Mouse (Mus musculus): ENCODE measurements around the gene Ctsf. TPM values are rescaled to one million over a fixed set of nuclear protein-coding genes. Genes with fewer than 3 reads are reported as not detected.
"Not testable (repeated sequence)": the region's sequence is repeated elsewhere in the genome, so short reads cannot be mapped to it uniquely, and the experiment has no call there.

Ctsf gene
- polyA plus RNA-seq, 1 experiment from 2014 or later: 90.1 TPM

GRCm38 (mm10) chr19:4874613-4875012 lies 19.7 kb downstream of the Ctsf start:
- not testable (repeated sequence) for H3K9me3 ChIP-seq (ENCODE audit: control insufficient read depth, low read length); ATAC-seq; H3K4me3 ChIP-seq (ENCODE audit: low read length); H3K27ac ChIP-seq (ENCODE audit: low read depth, low read length); H3K4me2 ChIP-seq (ENCODE audit: low read length); H3K36me3 ChIP-seq (ENCODE audit: control insufficient read depth, insufficient read depth, low read length); H3K27me3 ChIP-seq (replicated peaks; ENCODE audit: control insufficient read depth, insufficient read depth, low read length); H3K9ac ChIP-seq (ENCODE audit: low read depth, low read length)
- peaks cover 13% of the 10 kb centered on the region for H3K4me1 ChIP-seq (ENCODE audit: control insufficient read depth, insufficient read depth, low read depth, low read length)
- WGBS: 89% methylated on average over 1 of the region's 1 CpGs

GRCm38 (mm10) chr19:4876241-4876640 lies 21.3 kb downstream of the Ctsf start:
- 67% methylated on average over 3 of the region's 4 CpGs for WGBS
- no peak overlapping the region for H3K9ac ChIP-seq (ENCODE audit: low read depth, low read length)
- H3K27me3 ChIP-seq (replicated peaks; ENCODE audit: control insufficient read depth, insufficient read depth, low read length): no peaks in the 10 kb centered on the region; the same call in 1 of the 2 replicates
- H3K4me2 ChIP-seq (ENCODE audit: low read length): no peak overlapping the region
- H3K27ac ChIP-seq (ENCODE audit: low read depth, low read length): no peak overlapping the region
- no peak for ATAC-seq
- H3K9me3 ChIP-seq (ENCODE audit: control insufficient read depth, low read length): no peaks in the 10 kb centered on the region
- H3K36me3 ChIP-seq (ENCODE audit: control insufficient read depth, insufficient read depth, low read length): no peaks in the 10 kb centered on the region
- no peak overlapping the region for H3K4me3 ChIP-seq (ENCODE audit: low read length)
- H3K4me1 ChIP-seq (ENCODE audit: control insufficient read depth, insufficient read depth, low read depth, low read length): peaks cover 15% of the 10 kb centered on the region

- H3K27ac ChIP-seq (ENCODE audit: low read depth, low read length): no peak overlapping the region
- no peak overlapping the region for H3K4me2 ChIP-seq (ENCODE audit: low read length)
- H3K9ac ChIP-seq (ENCODE audit: low read depth, low read length): no peak overlapping the region
- H3K36me3 ChIP-seq (ENCODE audit: control insufficient read depth, insufficient read depth, low read length): no peaks in the 10 kb centered on the region
- no peaks in the 10 kb centered on the region; the same call in 1 of the 2 replicates for H3K27me3 ChIP-seq (replicated peaks; ENCODE audit: control insufficient read depth, insufficient read depth, low read length)
- WGBS: 61% methylated on average over 3 of the region's 3 CpGs
- H3K4me1 ChIP-seq (ENCODE audit: control insufficient read depth, insufficient read depth, low read depth, low read length): peaks cover 15% of the 10 kb centered on the region
- ATAC-seq: no peak
- no peak overlapping the region for H3K4me3 ChIP-seq (ENCODE audit: low read length)
- no peaks in the 10 kb centered on the region for H3K9me3 ChIP-seq (ENCODE audit: control insufficient read depth, low read length)
Observed at GRCm38 (mm10) chr19:4876755-4877154, 21.8 kb downstream of the Ctsf start.

DNA sequence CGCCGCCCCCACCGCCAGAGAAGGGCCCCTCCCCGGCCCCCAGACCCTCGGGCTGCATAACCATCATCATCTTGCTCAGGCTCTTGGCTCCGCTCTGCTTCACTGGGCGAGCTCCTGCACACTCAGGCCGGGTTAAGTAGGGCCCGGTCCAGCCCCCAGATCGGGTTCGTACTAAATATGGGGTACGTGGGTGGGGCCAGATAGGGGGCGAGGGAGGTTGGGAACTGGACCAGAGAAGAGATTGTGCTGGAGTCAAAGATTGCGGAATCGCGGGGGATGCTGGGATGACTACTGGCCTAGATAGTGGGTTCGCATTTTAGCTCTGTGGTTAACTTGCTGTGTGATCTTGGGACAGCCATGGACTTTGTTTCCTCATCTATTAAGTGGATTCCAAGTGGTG lies 22.9 kb downstream of the Ctsf start, which contains the start of gene Actn3:
TSS of gene Actn3 (minus strand) at position 125 of the 400 bp plus-strand sequence.
- H3K9ac ChIP-seq (ENCODE audit: low read depth, low read length): peak within 1 kb of the TSS; percentile 95
- H3K4me2 ChIP-seq (ENCODE audit: low read length): peak within 1 kb of the TSS; percentile 88
- H3K9me3 ChIP-seq (ENCODE audit: control insufficient read depth, low read length): no peaks in the 10 kb centered on the region
- peaks cover 15% of the 10 kb centered on the region for H3K4me1 ChIP-seq (ENCODE audit: control insufficient read depth, insufficient read depth, low read depth, low read length)
- no peak for ATAC-seq
- H3K4me3 ChIP-seq (ENCODE audit: low read length): peak within 1 kb of the TSS; percentile 96
- no peaks in the 10 kb centered on the region for H3K36me3 ChIP-seq (ENCODE audit: control insufficient read depth, insufficient read depth, low read length)
- peak within 1 kb of the TSS; percentile 77 for H3K27ac ChIP-seq (ENCODE audit: low read depth, low read length)
- H3K27me3 ChIP-seq (replicated peaks; ENCODE audit: control insufficient read depth, insufficient read depth, low read length): no peaks in the 10 kb centered on the region; the same call in 1 of the 2 replicates
- WGBS: 5% methylated on average over 17 of the region's 17 CpGs

GRCm38 (mm10) chr19:4878405-4879323 lies 23.7 kb downstream of the Ctsf start, which contains the start of gene Zdhhc24:
Gene Zdhhc24 (plus strand): TSS chr19:4878668.
- H3K27me3 ChIP-seq (replicated peaks; ENCODE audit: control insufficient read depth, insufficient read depth, low read length): no peaks in the 10 kb centered on the region; the same call in 1 of the 2 replicates
- WGBS: 1% methylated on average over 47 of the region's 52 CpGs
- H3K9me3 ChIP-seq (ENCODE audit: control insufficient read depth, low read length): no peaks in the 10 kb centered on the region
- peaks cover 15% of the 10 kb centered on the region for H3K4me1 ChIP-seq (ENCODE audit: control insufficient read depth, insufficient read depth, low read depth, low read length)
- H3K4me3 ChIP-seq (ENCODE audit: low read length): peak within 1 kb of the TSS; percentile 96
- H3K4me2 ChIP-seq (ENCODE audit: low read length): peak within 1 kb of the TSS; percentile 88
- H3K9ac ChIP-seq (ENCODE audit: low read depth, low read length): peak within 1 kb of the TSS; percentile 95
- ATAC-seq: peak; percentile 98
- H3K27ac ChIP-seq (ENCODE audit: low read depth, low read length): peak within 1 kb of the TSS; percentile 77
- H3K36me3 ChIP-seq (ENCODE audit: control insufficient read depth, insufficient read depth, low read length): no peaks in the 10 kb centered on the region

DNA sequence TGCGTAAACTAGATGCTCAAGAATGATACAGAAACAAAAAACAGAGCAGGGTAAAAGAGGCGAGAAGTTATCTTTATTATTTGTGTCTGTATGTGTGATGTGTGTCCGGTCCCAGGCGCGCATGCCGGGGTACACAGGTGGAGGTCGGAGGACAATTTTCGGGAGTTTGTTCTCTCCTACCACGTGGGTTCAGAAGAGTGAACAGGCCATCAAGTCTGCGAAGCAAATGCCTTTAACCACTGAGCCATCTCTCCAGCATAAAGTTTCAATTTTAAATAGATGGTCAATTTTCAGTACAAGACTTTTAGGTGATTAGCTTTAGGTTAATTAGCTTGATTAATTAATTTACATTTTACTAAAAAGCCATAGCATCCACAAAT lies 24.4 kb downstream of the Ctsf start:
- Histone ChIP-seq H3K36me3 (ENCODE audit: control insufficient read depth, insufficient read depth, low read length) (no peaks in the 10 kb centered on the region), H3K4me1 (ENCODE audit: control insufficient read depth, insufficient read depth, low read depth, low read length) (peaks cover 15% of the 10 kb centered on the region), H3K4me3 (ENCODE audit: low read length) (peak overlapping the region; percentile 96), H3K4me2 (ENCODE audit: low read length) (peak overlapping the region; percentile 88), H3K27me3 (replicated peaks; ENCODE audit: control insufficient read depth, insufficient read depth, low read length) (no peaks in the 10 kb centered on the region; the same call in 1 of the 2 replicates), H3K9me3 (ENCODE audit: control insufficient read depth, low read length) (no peaks in the 10 kb centered on the region), H3K27ac (ENCODE audit: low read depth, low read length) (no peak overlapping the region), H3K9ac (ENCODE audit: low read depth, low read length) (peak overlapping the region; percentile 95)
- 65% methylated on average over 10 of the region's 10 CpGs for WGBS
- ATAC-seq: no peak

- no peak overlapping the region for H3K9ac ChIP-seq (ENCODE audit: low read depth, low read length)
- H3K27me3 ChIP-seq (replicated peaks; ENCODE audit: control insufficient read depth, insufficient read depth, low read length): no peaks in the 10 kb centered on the region
- H3K4me2 ChIP-seq (ENCODE audit: low read length): no peak overlapping the region
- H3K4me1 ChIP-seq (ENCODE audit: control insufficient read depth, insufficient read depth, low read depth, low read length): peaks cover 7% of the 10 kb centered on the region
- no peak overlapping the region for H3K4me3 ChIP-seq (ENCODE audit: low read length)
- no peak for ATAC-seq
- WGBS: 81% methylated on average over 4 of the region's 4 CpGs
- H3K9me3 ChIP-seq (ENCODE audit: control insufficient read depth, low read length): no peaks in the 10 kb centered on the region
- H3K27ac ChIP-seq (ENCODE audit: low read depth, low read length): no peak overlapping the region
- no peaks in the 10 kb centered on the region for H3K36me3 ChIP-seq (ENCODE audit: control insufficient read depth, insufficient read depth, low read length)
Observed at GRCm38 (mm10) chr19:4883961-4884360, 29.0 kb downstream of the Ctsf start.

GRCm38 (mm10) chr19:4889791-4890190 lies 34.9 kb downstream of the Ctsf start:
- no peaks in the 10 kb centered on the region for H3K9me3 ChIP-seq (ENCODE audit: control insufficient read depth, low read length)

DNA sequence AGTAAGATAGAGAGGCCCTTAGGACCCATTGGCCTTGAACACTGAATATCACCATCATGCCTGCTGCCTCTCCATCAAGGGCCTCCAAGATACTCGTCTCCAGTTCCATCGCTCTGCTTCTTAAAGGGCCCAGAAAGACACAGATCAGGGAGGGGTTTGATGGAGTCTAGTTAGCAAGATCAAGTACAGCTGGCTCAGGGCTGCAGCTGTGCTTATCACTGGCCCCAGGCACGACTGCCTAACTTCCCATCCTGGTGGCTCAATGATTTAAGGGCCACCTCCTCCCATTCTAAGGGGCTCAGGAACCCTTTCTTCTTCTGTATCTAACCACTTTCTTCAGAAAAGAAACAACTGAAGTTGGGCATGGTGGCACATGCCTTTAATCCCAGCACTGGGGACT lies 36.9 kb downstream of the Ctsf start:
- H3K27ac ChIP-seq (ENCODE audit: low read depth, low read length): no peak overlapping the region
- peaks cover 11% of the 10 kb centered on the region for H3K36me3 ChIP-seq (ENCODE audit: control insufficient read depth, insufficient read depth, low read length)
- H3K4me2 ChIP-seq (ENCODE audit: low read length): no peak overlapping the region
- no peak overlapping the region for H3K9ac ChIP-seq (ENCODE audit: low read depth, low read length)
- WGBS: 84% methylated on average over 3 of the region's 3 CpGs
- H3K4me1 ChIP-seq (ENCODE audit: control insufficient read depth, insufficient read depth, low read depth, low read length): no peaks in the 10 kb centered on the region
- no peak for ATAC-seq
- no peaks in the 10 kb centered on the region for H3K27me3 ChIP-seq (replicated peaks; ENCODE audit: control insufficient read depth, insufficient read depth, low read length)
- no peaks in the 10 kb centered on the region for H3K9me3 ChIP-seq (ENCODE audit: control insufficient read depth, low read length)
- no peak overlapping the region for H3K4me3 ChIP-seq (ENCODE audit: low read length)

More at GRCm38 (mm10) chr19:4889791-4890190, 34.9 kb downstream of the Ctsf start:
- no peak for ATAC-seq
- no peak overlapping the region for H3K9ac ChIP-seq (ENCODE audit: low read depth, low read length)
- WGBS: 91% methylated on average over 10 of the region's 10 CpGs
- no peak overlapping the region for H3K4me2 ChIP-seq (ENCODE audit: low read length)
- no peak overlapping the region for H3K27ac ChIP-seq (ENCODE audit: low read depth, low read length)
- no peaks in the 10 kb centered on the region for H3K27me3 ChIP-seq (replicated peaks; ENCODE audit: control insufficient read depth, insufficient read depth, low read length)
- peaks cover 11% of the 10 kb centered on the region for H3K36me3 ChIP-seq (ENCODE audit: control insufficient read depth, insufficient read depth, low read length)
- no peak overlapping the region for H3K4me3 ChIP-seq (ENCODE audit: low read length)
- H3K4me1 ChIP-seq (ENCODE audit: control insufficient read depth, insufficient read depth, low read depth, low read length): no peaks in the 10 kb centered on the region
